Mouse (Mus musculus) cerebellum, adult 2 months (tissue): ENCODE results near the gene Pgghg.

Experiments
- CTCF ChIP-seq: fragments of 200-500 bp; IDR thresholded peaks from 2 replicates; pipeline ENCODE4 v1.5.1; 2011; ENCODE audit warnings: low read depth, mild to moderate bottlenecking, control low read depth, low read length, moderate library complexity, borderline replicate concordance; ENCODE audit not compliant: insufficient read depth
- POLR2A ChIP-seq: fragments of 200-500 bp; IDR thresholded peaks from 2 replicates; pipeline ENCODE4 v1.6.1; 2011; ENCODE audit warnings: low read length, control low read depth, borderline replicate concordance; ENCODE audit not compliant: insufficient read depth

GRCm38 (mm10) chr7:140949824-140950530, 8.8 kb downstream of the Pgghg start, which contains the start of gene Ifitm5:
- TF ChIP-seq POLR2A: no peak
- no peak for TF ChIP-seq CTCF
